Mouse (Mus musculus) G1E (cell line): ENCODE measurements at regions not wholly inside any gene's neighbourhood (a gene's known extent, or its start where the extent isn't known, plus 50 kb on each side); places are given as distances from the start of the nearest gene placed in this dataset.

Source experiments
- CTCF ChIP-seq: IDR thresholded peaks from 2 replicates; pipeline ENCODE4 v1.5.1; 2012; ENCODE audit warnings: low read depth, low read length, inconsistent platforms, mixed read lengths
- GATA1 ChIP-seq: IDR thresholded peaks from 2 replicates; pipeline ENCODE4 v1.6.1; 2012; ENCODE audit warnings: borderline replicate concordance, low read length, inconsistent platforms, mixed read lengths
- GATA2 ChIP-seq: IDR thresholded peaks from 2 replicates; pipeline ENCODE4 v1.6.1; 2012; ENCODE audit warnings: low read depth, low read length, inconsistent platforms, borderline replicate concordance
- POLR2AphosphoS5 ChIP-seq: IDR thresholded peaks from 2 replicates; pipeline ENCODE4 v1.6.1; 2012; ENCODE audit warnings: low read depth, low read length, inconsistent platforms; ENCODE audit not compliant: insufficient replicate concordance
- TAL1 ChIP-seq: conservative IDR thresholded peaks from 2 replicates; pipeline ENCODE4 v1.6.1; 2012; ENCODE audit warnings: low read depth, low read length, inconsistent platforms, mixed read lengths

GRCm38 (mm10) chr12:96090995-96091394, 399.0 kb downstream of the Flrt2 start:
- TF ChIP-seq CTCF (no peak), POLR2AphosphoS5 (no peak), GATA1 (no peak), TAL1 (no peak), GATA2 (no peak)
